Mouse (Mus musculus): ENCODE data around the gene Wdr47.
"Not testable (repeated sequence)": the region's sequence is repeated elsewhere in the genome, so short reads cannot be mapped to it uniquely, and the experiment has no call there.

Wdr47 gene

GRCm38 (mm10) chr3:108640998-108641397, 49.9 kb downstream of the Wdr47 start:
- DNase-seq: no peak

GRCm38 (mm10) chr3:108644856-108645255, 53.8 kb downstream of the Wdr47 start:
- no peak for DNase-seq

GRCm38 (mm10) chr3:108646036-108646435, 55.0 kb downstream of the Wdr47 start:
- no peak for DNase-seq

GRCm38 (mm10) chr3:108647681-108648080, 56.6 kb downstream of the Wdr47 start:
- not testable (repeated sequence) for DNase-seq

- peak; percentile 23 for DNase-seq
These were observed 62.0 kb downstream of the Wdr47 start for GRCm38 (mm10) chr3:108652866-108653642.

- DNase-seq: peak; percentile 96
These were observed 62.8 kb downstream of the Wdr47 start, which contains the start of gene Clcc1 for GRCm38 (mm10) chr3:108653710-108654379. Clcc1 (plus strand) TSS chr3:108653913.

- DNase-seq: peak; percentile 30
These were observed 63.5 kb downstream of the Wdr47 start for GRCm38 (mm10) chr3:108654566-108654965.

- DNase-seq: no peak
These were observed 64.4 kb downstream of the Wdr47 start for GRCm38 (mm10) chr3:108655486-108655885.

GRCm38 (mm10) chr3:108658612-108659011, 67.5 kb downstream of the Wdr47 start:
- no peak for DNase-seq

GRCm38 (mm10) chr3:108660941-108661340, 69.9 kb downstream of the Wdr47 start:
- no peak for DNase-seq

GRCm38 (mm10) chr3:108676616-108677015, 85.5 kb downstream of the Wdr47 start:
- DNase-seq: no peak

GRCm38 (mm10) chr3:108681004-108681403, 89.9 kb downstream of the Wdr47 start:
- DNase-seq: no peak

- not testable (repeated sequence) for DNase-seq
These were observed 92.5 kb downstream of the Wdr47 start for GRCm38 (mm10) chr3:108683597-108683996.

GRCm38 (mm10) chr3:108685701-108686100, 94.6 kb downstream of the Wdr47 start:
- DNase-seq: no peak

GRCm38 (mm10) chr3:108689015-108689441, 97.9 kb downstream of the Wdr47 start:
- no peak for DNase-seq

GRCm38 (mm10) chr3:108689446-108689845, 98.4 kb downstream of the Wdr47 start:
- no peak for DNase-seq

GRCm38 (mm10) chr3:108689979-108690378, 98.9 kb downstream of the Wdr47 start:
- DNase-seq: no peak

GRCm38 (mm10) chr3:108694321-108694720, 103.2 kb downstream of the Wdr47 start:
- DNase-seq: no peak
